Mouse (Mus musculus) kidney, adult 2 months (tissue): ENCODE results near the gene Scap. TPM values are rescaled to one million over a fixed set of nuclear protein-coding genes. Genes with fewer than 3 reads are reported as not detected.

ENCODE experiments used
- DNase-seq: peaks from one replicate; pipeline ENCODE4 v3.0.0; 2021
- H3K27ac ChIP-seq: fragments of 200-500 bp; 2 replicates; pipeline ENCODE4 v1.5.1; 2012; ENCODE audit warnings: low read depth, low read length, control low read depth, inconsistent platforms; ENCODE audit not compliant: insufficient read depth
- H3K27me3 ChIP-seq: fragments of 200-500 bp; replicated peaks from 2 replicates; pipeline ENCODE4 v1.6.1; 2012; ENCODE audit warnings: mild to moderate bottlenecking, moderate library complexity, low read length, inconsistent platforms; ENCODE audit not compliant: control insufficient read depth, insufficient read depth
- H3K36me3 ChIP-seq: fragments of 200-500 bp; 2 replicates; pipeline ENCODE4 v1.6.1; 2012; ENCODE audit warnings: mild to moderate bottlenecking, moderate library complexity, low read length, inconsistent platforms; ENCODE audit not compliant: control insufficient read depth, insufficient read depth
- H3K4me1 ChIP-seq: fragments of 200-500 bp; 2 replicates; pipeline ENCODE4 v1.6.1; 2011; ENCODE audit warnings: low read length; ENCODE audit not compliant: control insufficient read depth, insufficient read depth
- H3K4me3 ChIP-seq: fragments of 200-500 bp; 2 replicates; pipeline ENCODE4 v1.5.1; 2011; ENCODE audit warnings: mild to moderate bottlenecking, low read depth, low read length, control low read depth; ENCODE audit not compliant: insufficient read depth
- CTCF ChIP-seq: fragments of 200-500 bp; conservative IDR thresholded peaks from 2 replicates; pipeline ENCODE4 v1.5.1; 2011; ENCODE audit warnings: low read depth, mild to moderate bottlenecking, control low read depth, low read length, moderate library complexity, mixed read lengths; ENCODE audit not compliant: insufficient read depth, insufficient read length
- POLR2A ChIP-seq: fragments of 200-500 bp; IDR thresholded peaks from one replicate; pipeline ENCODE4 v1.6.1; 2011; ENCODE audit warnings: low read depth, low read length, control low read depth
- WGBS: fragments of 180-500 bp; shearing (Covaris S2); methylation state at CpG from one replicate; pipeline ENCODE4 v1.1.7; 2018; 5-methylcytosine and 5-hydroxymethylcytosine counted together
- polyA plus RNA-seq: library from polyadenylated mRNA; depleted of rRNA; stranded (reverse); fragments of >200 nt; gene quantifications from 2 replicates; pipeline ENCODE4 v1.2.3, GENCODE M21; 2012

Scap gene
- polyA plus RNA-seq, 1 experiment, result 44.8 TPM

GRCm38 (mm10) chr9:110316503-110316902 lies 16.6 kb upstream of the Scap start:
- Histone ChIP-seq H3K36me3 (no peaks in the 10 kb centered on the region), H3K27me3 (no peaks in the 10 kb centered on the region), H3K4me3 (no peak overlapping the region), H3K27ac (no peak overlapping the region), H3K4me1 (no peaks in the 10 kb centered on the region)
- DNase-seq, result no peak
- WGBS, result 86% methylated on average over 8 of the region's 8 CpGs
- TF ChIP-seq POLR2A (no peak), CTCF (no peak)

DNA sequence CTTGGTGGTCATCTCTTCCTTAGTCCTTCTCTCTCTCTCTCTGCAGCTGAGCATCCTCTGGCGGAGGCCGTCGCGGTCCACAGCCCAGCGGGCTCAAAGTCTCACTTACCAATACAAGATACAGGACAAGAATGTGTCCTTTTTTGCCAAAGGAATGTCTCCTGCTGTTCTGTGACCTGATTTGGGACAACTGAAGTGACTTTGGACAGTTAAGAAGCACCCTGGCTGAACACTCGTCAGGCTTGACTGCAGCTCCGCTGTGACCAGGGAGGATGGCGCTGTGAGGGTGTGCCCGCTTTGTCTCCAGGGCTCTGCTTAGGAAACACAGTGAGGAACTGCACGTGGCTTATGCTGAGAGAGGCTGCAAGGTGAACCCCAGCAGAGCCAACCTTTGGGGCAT lies 12.3 kb upstream of the Scap start:
- no peak overlapping the region for H3K27ac ChIP-seq
- no peaks in the 10 kb centered on the region for H3K4me1 ChIP-seq
- no peaks in the 10 kb centered on the region for H3K36me3 ChIP-seq
- H3K4me3 ChIP-seq, result no peak overlapping the region
- H3K27me3 ChIP-seq, result no peaks in the 10 kb centered on the region
- 47% methylated on average over 10 of the region's 10 CpGs for WGBS
- TF ChIP-seq POLR2A, result no peak
- no peak for TF ChIP-seq CTCF
- DNase-seq, result peak; percentile 76

GRCm38 (mm10) chr9:110322972-110323371 lies 10.1 kb upstream of the Scap start:
- Histone ChIP-seq H3K4me3 (no peak overlapping the region), H3K36me3 (no peaks in the 10 kb centered on the region)
- DNase-seq, result no peak

DNA sequence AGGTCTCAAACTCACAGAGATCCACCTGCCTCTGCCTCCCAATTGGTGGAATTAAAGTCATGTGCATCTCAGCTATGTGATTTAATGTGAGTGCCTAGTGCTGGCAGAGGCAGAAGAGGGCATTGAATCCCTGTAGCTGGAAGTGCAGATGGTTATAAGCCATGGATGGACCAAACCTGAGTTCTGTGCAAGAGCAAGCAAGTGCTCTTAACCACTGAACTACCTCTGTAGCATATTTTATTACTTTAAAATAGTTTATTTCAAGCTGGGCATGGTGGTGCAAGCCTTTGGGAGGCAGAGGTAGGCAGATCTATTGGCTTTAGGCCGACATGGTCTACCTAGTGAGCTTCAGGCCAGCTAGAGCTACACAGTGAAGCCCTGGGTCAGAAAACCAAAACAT lies 8.9 kb upstream of the Scap start:
- no peaks in the 10 kb centered on the region for H3K27me3 ChIP-seq
- H3K4me1 ChIP-seq, result no peaks in the 10 kb centered on the region
- no peak overlapping the region for H3K27ac ChIP-seq
- H3K4me3 ChIP-seq, result no peak overlapping the region
- WGBS, result 86% methylated on average over 1 of the region's 1 CpGs
- H3K36me3 ChIP-seq, result no peaks in the 10 kb centered on the region
- TF ChIP-seq POLR2A, result no peak
- TF ChIP-seq CTCF, result no peak
- no peak for DNase-seq

More at GRCm38 (mm10) chr9:110322972-110323371, 10.1 kb upstream of the Scap start:
- TF ChIP-seq POLR2A, result no peak
- TF ChIP-seq CTCF, result no peak
- no peaks in the 10 kb centered on the region for H3K27me3 ChIP-seq
- no peaks in the 10 kb centered on the region for H3K4me1 ChIP-seq
- no peak overlapping the region for H3K27ac ChIP-seq

GRCm38 (mm10) chr9:110328178-110328577 lies 4.9 kb upstream of the Scap start:
- WGBS, result 85% methylated on average over 2 of the region's 2 CpGs
- Histone ChIP-seq H3K27ac (no peak overlapping the region), H3K36me3 (no peaks in the 10 kb centered on the region), H3K4me3 (no peak overlapping the region), H3K27me3 (no peaks in the 10 kb centered on the region), H3K4me1 (peaks cover 2% of the 10 kb centered on the region; the same call in 1 of the 2 replicates)
- TF ChIP-seq POLR2A (no peak), CTCF (no peak)
- DNase-seq, result no peak

DNA sequence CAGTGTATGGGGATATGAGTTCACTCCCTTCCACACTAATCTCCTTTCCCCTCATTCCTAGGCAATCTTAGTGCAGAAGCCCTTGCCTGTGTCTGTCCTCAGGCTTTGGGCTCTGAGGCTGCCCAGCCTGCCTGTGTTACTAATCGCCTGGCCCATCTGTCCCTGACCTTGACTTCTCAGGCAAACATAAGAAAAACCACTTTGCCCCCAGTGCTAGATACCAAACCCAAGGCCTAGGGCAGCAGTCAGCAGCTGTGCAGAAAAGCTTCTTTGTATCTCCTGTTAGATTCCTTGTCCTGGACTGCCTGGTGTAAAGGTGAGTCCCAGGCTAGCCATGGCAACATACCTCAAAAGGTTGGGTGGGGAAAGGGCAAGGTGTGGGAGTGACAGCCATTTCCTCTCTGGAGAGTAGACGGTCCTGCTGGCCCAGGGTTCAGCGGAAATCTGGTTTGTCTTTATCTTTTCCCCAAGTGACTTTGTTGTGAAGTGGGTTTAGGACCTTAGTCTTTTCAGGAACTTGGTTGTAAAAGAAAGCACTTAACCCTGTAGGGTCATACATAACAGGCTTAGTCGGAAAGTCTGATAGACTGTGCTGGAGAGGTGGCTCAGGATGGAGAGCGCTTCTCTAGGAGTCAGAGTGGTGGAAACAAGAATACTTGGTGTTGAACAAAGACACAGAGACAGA lies 4.0 kb upstream of the Scap start:
- WGBS, result 61% methylated on average over 5 of the region's 5 CpGs

GRCm38 (mm10) chr9:110329655-110330054 lies 3.4 kb upstream of the Scap start:
- no peaks in the 10 kb centered on the region for H3K36me3 ChIP-seq
- WGBS, result 61% methylated on average over 21 of the region's 21 CpGs
- peak; percentile 55 for DNase-seq
- H3K4me1 ChIP-seq, result peaks cover 5% of the 10 kb centered on the region; the same call in 1 of the 2 replicates
- H3K4me3 ChIP-seq, result no peak overlapping the region
- no peaks in the 10 kb centered on the region for H3K27me3 ChIP-seq
- H3K27ac ChIP-seq, result no peak overlapping the region
- TF ChIP-seq POLR2A, result no peak
- no peak for TF ChIP-seq CTCF

More for the DNA sequence above, 4.0 kb upstream of the Scap start:
- no peak overlapping the region for H3K27ac ChIP-seq
- H3K36me3 ChIP-seq, result no peaks in the 10 kb centered on the region
- no peak overlapping the region for H3K4me3 ChIP-seq
- DNase-seq, result no peak
- peaks cover 2% of the 10 kb centered on the region; the same call in 1 of the 2 replicates for H3K4me1 ChIP-seq
- TF ChIP-seq CTCF, result no peak
- TF ChIP-seq POLR2A, result no peak
- no peaks in the 10 kb centered on the region for H3K27me3 ChIP-seq
